Mouse (Mus musculus) right cerebral cortex, adult 2 months (tissue): ENCODE results near the gene Gm20458.
A peak's percentile ranks its signal among the peaks of the same experiment; 100 is the strongest.

Source experiments
- DNase-seq, 2 experiments: peaks; one replicate each; pipeline ENCODE4 v3.0.0; 2021 to 2022; ENCODE audit warnings: low spot score in 2 of 2

The Gm20458 gene

DNA sequence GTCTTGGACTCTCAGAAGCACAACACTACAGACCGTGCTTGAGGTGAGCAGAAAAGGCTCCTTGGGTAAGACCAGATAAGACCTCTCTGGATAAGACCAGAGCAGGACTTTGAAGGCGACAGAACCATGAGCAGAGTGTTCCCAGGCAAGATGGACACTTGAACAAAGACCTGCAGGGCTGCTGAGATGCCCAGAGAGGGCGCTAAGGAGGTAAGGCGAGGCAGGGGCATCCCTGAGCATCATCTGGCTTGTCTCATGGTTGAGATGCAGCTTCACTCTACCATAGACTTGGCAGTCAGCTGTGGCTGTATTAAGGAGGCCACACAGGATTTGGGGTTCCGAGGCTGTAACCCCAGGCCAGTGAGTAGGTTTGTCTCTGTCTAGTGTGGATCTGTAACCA lies 38.5 kb downstream of the Gm20458 start:
- DNase-seq = no peak

DNA sequence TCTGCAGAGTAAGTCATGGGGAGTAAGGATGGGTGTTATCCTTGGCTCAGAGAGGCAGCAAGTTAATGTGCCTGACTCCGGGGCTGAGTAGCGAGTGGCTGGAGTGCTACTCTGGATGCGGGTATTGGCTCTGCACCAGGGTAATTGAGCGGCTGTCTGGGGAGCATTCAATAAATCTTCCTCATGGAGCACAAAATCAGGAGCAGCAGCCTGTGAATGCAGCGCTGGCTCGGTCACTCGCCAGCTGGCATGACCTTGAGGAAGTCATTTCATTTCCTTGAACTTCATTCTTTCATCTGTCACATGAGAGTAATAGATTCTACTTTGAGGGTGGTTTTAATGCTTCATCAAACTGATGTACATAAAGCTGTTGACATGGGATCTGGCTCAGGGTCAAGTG lies 39.7 kb downstream of the Gm20458 start:
- no peak for DNase-seq

DNA sequence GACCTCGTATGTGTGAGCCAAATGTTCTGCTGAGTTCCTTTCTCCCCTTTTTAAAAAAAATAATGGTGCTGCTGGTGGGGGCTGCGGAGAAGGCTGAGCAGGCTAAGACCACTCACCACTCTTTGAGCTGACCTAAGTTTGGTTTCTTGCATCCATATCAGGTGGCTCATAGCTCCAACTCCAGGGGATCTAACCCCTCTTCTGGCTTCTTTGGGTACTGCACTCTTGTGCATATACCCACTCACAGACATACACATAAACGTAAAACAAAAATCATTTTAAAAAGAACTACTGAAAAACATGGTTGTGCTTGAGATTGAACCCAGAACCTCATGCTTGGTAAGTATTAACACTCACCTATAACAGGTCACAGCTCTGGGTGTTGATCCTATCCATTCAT lies 44.2 kb downstream of the Gm20458 start:
- DNase-seq = no peak

- DNase-seq = no peak
These were observed 45.0 kb downstream of the Gm20458 start for GRCm38 (mm10) chr2:164505619-164506347.

DNA sequence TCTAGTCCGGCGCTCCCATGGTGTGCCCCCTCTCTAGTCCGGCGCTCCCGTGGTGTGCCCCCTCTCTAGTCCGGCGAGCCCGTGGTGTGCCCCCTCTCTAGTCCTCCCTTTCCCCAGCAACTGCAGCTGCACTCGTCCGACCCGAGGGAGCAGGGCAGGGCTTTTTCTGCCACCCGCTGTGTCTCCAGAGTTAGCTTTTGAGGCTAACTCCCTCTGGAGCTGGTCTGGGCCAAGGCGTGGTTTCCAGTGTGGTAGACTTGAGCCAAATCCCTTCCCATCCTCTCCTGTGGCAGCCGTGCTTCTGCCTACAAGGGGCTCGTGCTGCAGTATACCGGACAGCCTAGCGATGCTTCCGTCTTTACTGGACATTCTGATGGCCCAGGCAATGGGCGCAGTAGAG lies 47.0 kb downstream of the Gm20458 start:
- no peak for DNase-seq

GRCm38 (mm10) chr2:164510621-164511190 lies 49.9 kb downstream of the Gm20458 start:
- no peak for DNase-seq

- DNase-seq = no peak
These were observed 51.5 kb downstream of the Gm20458 start for GRCm38 (mm10) chr2:164512121-164512909.

- DNase-seq = no peak
These were observed 52.6 kb downstream of the Gm20458 start for GRCm38 (mm10) chr2:164513389-164513788.

DNA sequence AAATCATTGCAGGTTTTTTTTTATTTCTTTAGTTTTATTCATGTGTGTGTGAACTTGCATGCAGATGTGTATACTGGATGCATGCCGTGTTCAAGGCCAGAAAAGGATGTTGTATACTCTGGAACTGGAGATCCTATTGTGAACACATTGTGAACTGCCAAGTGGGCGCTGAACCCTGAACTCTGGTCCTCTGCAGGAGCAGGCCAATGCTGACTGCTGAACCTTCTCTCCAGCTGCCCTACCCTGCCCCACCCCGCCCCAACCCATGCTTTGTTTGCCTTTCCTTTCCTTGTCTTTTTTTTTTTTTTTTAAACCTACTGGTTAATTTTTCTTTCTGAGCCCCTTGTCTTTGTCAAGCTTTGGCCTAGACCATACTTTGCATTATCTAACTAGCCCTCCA lies 54.1 kb downstream of the Gm20458 start:
- no peak for DNase-seq

- DNase-seq = no peak
These were observed 55.1 kb downstream of the Gm20458 start for GRCm38 (mm10) chr2:164515897-164516296.

DNA sequence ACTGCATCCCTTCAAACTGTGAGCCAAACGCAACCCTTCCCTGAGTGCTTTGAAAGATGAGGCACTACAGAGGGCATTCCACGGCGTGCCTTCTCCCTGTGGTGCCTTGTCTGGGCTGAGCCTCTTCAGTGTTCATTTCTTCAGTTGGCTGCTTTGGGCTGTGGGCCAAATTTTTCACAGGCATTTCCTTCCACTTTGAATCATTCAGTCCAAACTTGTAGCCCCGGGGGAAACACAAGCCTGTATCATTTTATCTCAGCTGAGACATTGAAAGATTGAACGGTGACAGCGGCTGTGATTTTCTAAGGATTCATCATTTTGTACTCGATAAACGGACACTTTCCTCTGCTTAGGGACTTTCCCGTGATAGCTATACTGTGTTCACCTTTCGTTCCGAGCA lies 55.8 kb downstream of the Gm20458 start:
- DNase-seq = no peak

GRCm38 (mm10) chr2:164517485-164518221 lies 56.9 kb downstream of the Gm20458 start:
- no peak for DNase-seq

GRCm38 (mm10) chr2:164518266-164519170 lies 57.8 kb downstream of the Gm20458 start:
- peak in 1 of 2 experiments; percentile 37 for DNase-seq

DNA sequence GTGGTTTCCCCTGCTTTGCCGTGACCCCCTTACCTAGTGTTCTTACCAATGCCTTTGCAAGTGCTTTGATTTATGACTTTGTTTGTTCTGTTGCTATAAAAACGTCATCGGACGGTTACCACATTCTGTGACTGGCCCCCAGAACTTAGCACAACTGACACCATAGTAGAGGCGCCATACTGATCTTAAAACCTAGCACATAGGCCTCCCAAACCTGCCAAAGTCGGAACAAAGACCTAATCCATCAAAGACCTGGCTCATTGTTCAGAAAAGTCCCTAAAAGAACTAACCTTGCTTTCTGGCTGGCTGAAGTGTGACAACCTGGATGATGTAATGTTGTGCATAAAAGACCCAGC lies 58.4 kb downstream of the Gm20458 start:
- no peak for DNase-seq

DNA sequence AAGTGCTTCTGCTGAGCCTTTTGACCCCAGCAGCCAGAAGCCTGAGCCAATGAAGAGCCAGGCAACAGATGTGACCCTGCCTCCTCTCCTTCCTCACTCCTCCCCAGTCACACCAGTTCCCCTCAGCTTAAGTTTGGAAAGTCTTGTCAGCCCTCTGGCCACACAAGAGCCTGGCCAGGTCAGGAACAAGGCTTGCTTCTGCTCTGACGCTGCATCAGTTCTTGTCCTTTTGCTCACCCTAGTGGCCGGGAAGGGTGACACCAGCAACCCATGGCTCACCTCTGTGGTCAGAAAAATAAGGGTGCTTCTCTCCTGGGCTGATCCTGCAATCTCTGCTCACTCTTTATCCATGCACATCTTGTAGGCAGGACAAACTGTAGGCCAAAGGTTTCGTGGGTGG lies 60.0 kb downstream of the Gm20458 start:
- no peak for DNase-seq

GRCm38 (mm10) chr2:164521841-164522240 lies 61.1 kb downstream of the Gm20458 start:
- DNase-seq = peak in 1 of 2 experiments; percentile 25

- DNase-seq = no peak
These were observed 61.5 kb downstream of the Gm20458 start for GRCm38 (mm10) chr2:164522280-164522679.

GRCm38 (mm10) chr2:164523301-164523773 lies 62.6 kb downstream of the Gm20458 start:
- no peak for DNase-seq

GRCm38 (mm10) chr2:164528557-164528956 lies 67.8 kb downstream of the Gm20458 start:
- DNase-seq = no peak

DNA sequence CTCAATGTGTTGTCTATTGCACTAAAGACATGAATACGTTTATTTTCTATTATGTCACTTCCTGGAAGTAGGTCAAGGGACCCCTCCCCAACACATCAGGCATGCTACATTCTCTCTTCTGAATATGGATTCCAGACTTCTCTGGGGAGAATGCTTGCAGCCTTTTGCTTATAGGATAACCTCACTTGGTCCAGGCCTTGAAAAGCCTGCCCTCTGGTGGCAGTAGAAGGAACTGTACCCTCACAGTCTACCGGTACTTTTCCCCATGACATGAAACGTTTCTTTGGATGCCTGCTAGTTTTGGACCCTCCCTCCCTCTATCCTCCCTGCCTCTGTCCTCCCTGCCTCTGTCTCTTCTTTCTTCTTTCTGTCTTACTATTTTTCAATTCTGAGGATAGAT lies 70.4 kb downstream of the Gm20458 start:
- DNase-seq = peak; percentile 89

DNA sequence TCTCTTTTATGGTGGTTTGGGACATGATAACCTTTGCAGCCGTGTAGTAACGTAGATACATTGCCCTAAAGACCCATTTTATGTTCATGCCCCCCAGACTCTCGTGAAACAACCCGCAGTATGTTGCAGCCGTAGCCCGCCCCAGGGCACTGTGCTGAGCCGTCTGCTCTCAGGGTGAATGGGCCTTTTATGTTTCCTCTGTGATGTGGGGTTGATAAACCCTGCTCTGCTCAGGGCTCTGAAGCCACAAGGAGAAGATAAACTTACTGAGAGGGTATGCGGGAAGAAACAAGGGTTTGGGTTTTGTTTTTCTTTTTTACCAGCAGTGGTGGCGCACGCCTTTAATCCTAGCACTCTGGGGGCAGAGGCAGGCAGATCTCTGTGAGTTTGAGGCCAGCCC lies 73.5 kb downstream of the Gm20458 start:
- no peak for DNase-seq
